Mouse (Mus musculus) layer of hippocampus, postnatal 36 days (tissue): ENCODE measurements around the gene Cops8. TPM values are rescaled to one million over a fixed set of nuclear protein-coding genes. Genes with fewer than 3 reads are reported as not detected.

ENCODE experiments used
- DNase-seq, 2 experiments: peaks; one replicate each; pipeline ENCODE4 v3.0.0; 2022
- total RNA-seq, 2 experiments: library from RNA; stranded (reverse); gene quantifications; 2 replicates each; pipeline ENCODE4 v1.2.3; 2021

Cops8 gene
- total RNA-seq: 100 to 1,000 TPM; 105 to 111 TPM

GRCm38 (mm10) chr1:90602759-90603560 lies at the start of gene Cops8:
Gene Cops8 (plus strand): TSS chr1:90602981.
- peak; percentile 97 to 98 for DNase-seq

- no peak for DNase-seq
Measured at GRCm38 (mm10) chr1:90557140-90557539, 45.6 kb upstream of the Cops8 start.

GRCm38 (mm10) chr1:90560942-90561726 lies 41.6 kb upstream of the Cops8 start:
- no peak for DNase-seq

- no peak for DNase-seq
Measured at GRCm38 (mm10) chr1:90563945-90564344, 38.8 kb upstream of the Cops8 start.

GRCm38 (mm10) chr1:90566664-90567440 lies 35.9 kb upstream of the Cops8 start:
- no peak for DNase-seq

- no peak for DNase-seq
Measured at GRCm38 (mm10) chr1:90573831-90574230, 28.9 kb upstream of the Cops8 start.

GRCm38 (mm10) chr1:90574845-90575244 lies 27.9 kb upstream of the Cops8 start:
- no peak for DNase-seq

GRCm38 (mm10) chr1:90577417-90577816 lies 25.4 kb upstream of the Cops8 start:
- DNase-seq: no peak

GRCm38 (mm10) chr1:90582635-90583034 lies 20.1 kb upstream of the Cops8 start:
- DNase-seq: no peak

- DNase-seq: peak; percentile 67 to 79
Measured at GRCm38 (mm10) chr1:90588021-90588734, 14.6 kb upstream of the Cops8 start.

GRCm38 (mm10) chr1:90590797-90591196 lies 12.0 kb upstream of the Cops8 start:
- peak; percentile 35 to 49 for DNase-seq

- peak; percentile 73 to 79 for DNase-seq
Measured at GRCm38 (mm10) chr1:90592784-90593183, 10.0 kb upstream of the Cops8 start.

GRCm38 (mm10) chr1:90599226-90599625 lies 3.6 kb upstream of the Cops8 start:
- no peak for DNase-seq

- DNase-seq: no peak
Measured at GRCm38 (mm10) chr1:90601096-90601495, 1.7 kb upstream of the Cops8 start.

GRCm38 (mm10) chr1:90603561-90603887 lies 743 bp downstream of the Cops8 start:
- no peak for DNase-seq

GRCm38 (mm10) chr1:90609363-90609762 lies 6.6 kb downstream of the Cops8 start:
- DNase-seq: no peak

GRCm38 (mm10) chr1:90617258-90617657 lies 14.5 kb downstream of the Cops8 start:
- DNase-seq: no peak

GRCm38 (mm10) chr1:90633415-90634030 lies 30.7 kb downstream of the Cops8 start:
- DNase-seq: no peak

GRCm38 (mm10) chr1:90634205-90634745 lies 31.5 kb downstream of the Cops8 start:
- no peak for DNase-seq

- no peak for DNase-seq
Measured at GRCm38 (mm10) chr1:90638335-90638734, 35.6 kb downstream of the Cops8 start.

GRCm38 (mm10) chr1:90650781-90651437 lies 48.1 kb downstream of the Cops8 start:
- peak; percentile 70 to 72 for DNase-seq
